Mouse (Mus musculus) frontal cortex, postnatal 10 days (tissue): Measurements from ENCODE around the gene Plppr1.

Experiments used
- DNase-seq, 2 experiments: peaks; one replicate each; pipeline ENCODE4 v3.0.0; 2022; ENCODE audit warnings: low spot score in 2 of 2, mixed read lengths in 1 of 2

The Plppr1 gene

DNA sequence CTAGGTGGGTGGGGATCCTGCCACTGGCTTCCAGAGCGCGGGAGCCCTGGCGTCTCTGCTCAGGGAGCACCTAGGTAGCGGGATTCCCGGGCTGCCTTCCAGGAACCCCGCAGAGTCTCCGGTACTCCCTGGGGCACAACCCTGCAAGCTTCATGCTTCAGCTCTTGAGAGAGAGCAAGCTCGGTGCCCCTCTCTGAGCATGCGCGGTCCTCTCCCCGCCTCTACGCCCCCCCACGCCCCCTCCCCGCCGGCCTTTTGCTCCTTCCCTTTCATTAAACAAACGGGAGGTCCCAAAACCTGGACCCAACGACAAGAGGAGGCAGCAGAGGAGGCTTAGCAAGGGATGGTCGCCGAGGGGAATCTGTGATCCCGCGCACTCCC, at the start of gene Plppr1:
Plppr1 (plus strand) TSS at position 253 of the 381 bp plus-strand sequence.
- peak; percentile 37 to 61 for DNase-seq

DNA sequence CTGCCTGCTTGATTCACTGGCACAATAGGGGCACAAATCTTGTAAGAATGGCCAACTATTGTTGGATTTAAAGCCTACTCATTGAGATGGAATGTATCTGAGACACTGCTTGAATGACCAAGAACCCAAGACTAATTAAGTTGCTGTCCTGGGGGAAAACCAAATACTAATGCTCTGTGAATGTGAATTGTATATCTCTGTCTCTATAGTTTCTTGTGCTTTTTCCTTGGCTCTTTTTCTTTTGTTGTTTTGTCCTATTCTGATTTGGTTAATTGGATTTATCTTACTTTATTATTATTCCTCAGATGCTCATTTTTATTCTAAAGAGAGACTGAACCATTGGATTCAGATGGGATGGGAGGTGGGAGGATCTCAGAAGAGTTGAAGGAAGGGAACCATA, 42.4 kb upstream of the Plppr1 start:
- no peak for DNase-seq

DNA sequence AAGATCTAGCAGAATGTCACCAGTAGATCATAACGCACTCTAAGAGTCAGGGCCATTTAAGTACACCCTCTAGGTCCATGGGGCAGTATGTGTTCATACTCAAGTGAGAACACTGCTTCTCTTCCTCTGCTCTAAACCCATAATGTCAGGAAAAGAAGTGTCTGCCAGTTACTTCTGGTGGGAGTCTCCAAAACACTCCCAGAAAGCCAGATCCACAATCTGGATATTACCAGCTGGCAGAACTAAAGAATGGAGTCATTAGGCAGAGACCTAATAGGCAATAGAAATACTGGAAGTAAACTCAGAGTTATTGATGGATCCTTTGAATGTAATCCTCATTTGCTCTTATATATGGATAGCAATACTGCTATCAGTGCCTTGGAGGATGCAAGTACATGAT, 35.9 kb upstream of the Plppr1 start:
- no peak for DNase-seq

DNA sequence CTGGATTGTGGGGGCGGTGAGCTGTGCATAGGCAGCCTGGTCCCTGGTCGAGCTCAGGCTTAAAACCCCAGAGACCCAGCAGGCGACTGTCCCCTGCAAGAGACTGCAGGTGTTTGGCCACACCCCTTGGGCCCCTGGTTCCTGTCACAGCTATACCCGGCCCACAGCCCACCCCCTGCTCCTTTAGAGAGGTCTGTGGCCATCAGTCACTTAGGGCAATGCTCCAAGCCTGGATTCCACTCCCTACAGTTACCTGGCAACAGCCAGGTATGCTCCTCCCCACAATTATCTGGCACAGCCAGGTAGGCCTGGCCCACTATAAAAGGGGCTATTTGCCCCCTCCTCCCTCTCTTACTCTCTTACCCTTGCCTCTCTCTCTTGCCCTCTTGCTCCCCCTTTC, 20.8 kb upstream of the Plppr1 start:
- DNase-seq, result no peak

DNA sequence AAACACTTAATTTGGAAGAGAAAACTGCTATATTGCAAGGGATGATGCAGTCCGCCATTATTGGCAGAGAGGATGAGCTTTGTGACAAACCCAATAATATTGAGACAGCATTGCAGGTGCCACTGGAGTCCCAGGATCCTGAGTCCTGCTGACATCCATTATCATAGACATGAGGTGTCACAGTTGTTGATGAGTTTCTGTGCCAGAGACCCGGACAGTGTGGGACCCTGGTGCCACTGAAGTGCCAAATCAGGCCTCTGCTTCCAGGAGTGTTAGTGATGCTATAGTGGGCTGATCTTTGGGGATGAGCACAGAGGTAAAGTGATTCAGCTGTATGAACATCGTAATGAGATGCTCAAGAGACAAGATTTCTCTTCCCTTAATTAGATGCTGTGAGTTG, 19.2 kb upstream of the Plppr1 start:
- DNase-seq, result no peak

DNA sequence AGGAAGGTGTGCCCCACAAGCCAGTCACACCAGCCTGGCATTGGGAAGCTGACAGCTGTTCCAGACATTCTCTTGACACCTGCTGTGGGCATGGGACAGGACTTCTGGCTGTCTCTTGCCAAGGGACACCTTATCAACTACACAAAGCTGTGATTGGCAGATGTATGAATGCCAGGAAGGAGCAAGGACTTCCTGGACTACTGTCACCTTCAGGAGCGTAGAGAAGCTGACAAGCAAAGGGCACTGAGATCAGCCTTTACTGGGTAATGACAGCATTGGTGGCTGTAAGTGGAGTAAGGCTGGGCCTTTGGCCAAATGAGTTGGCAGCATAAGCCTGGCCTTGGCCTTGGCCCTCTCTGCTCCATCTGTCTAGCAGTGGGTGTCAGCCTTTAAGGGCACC, 17.4 kb upstream of the Plppr1 start:
- DNase-seq, result no peak

DNA sequence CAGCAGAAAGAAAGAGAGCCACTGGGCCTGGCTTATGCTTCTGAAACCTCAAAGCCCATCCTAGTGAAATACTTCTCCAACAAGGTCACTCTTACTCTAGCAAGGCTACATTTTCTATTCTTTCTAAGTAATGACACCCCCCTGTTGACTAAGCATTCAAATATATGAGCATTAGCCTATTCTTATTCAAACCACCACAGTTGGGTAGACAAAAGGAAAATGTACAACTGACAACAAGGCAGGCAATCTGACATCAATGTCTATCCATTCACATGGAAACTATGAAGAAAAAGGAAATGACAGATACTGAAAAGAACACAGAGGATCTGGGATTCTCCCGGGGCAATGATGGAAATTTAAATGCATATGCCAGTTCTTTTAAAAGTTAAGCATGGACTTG, 8.4 kb upstream of the Plppr1 start:
- no peak for DNase-seq

DNA sequence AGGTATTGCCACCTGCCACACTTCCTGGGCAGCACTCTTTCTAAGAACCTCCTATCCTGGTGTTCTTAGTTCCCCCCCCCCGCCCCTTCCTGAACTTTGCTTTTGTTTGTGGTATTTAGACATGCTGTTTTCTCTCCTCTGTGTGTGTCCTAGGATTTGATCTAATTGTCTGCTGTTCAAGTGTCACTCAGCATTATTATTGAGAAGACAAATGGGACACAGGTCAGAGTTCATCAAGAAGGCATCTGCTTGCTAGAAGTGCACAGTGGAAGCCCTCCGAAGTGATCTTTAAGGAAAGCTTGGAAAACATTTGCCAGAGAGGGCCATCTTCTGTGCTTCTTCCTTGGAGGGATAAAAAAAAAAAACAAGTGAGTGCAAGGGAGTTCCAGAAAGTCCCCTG, 1.2 kb upstream of the Plppr1 start:
- DNase-seq, result no peak

DNA sequence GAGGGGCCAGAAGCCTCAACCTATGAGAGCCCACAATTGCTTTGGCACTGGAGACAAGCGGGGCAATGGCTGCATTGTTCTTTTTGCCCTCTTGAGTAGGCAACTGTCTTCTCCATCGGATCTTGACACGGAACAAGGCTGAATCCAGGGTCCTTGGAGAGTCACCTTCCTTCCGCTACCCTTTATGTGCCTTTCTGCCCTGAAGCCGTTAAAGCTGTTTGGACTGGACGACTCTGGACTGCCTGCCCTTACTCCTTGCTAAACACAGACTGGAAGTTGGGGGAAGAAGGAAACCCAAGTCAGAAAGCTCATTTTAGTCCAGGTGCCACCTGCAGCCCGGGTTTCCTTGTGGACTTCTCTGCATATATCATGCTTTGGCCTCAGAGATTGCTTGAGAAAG, 516 bp upstream of the Plppr1 start:
- no peak for DNase-seq

DNA sequence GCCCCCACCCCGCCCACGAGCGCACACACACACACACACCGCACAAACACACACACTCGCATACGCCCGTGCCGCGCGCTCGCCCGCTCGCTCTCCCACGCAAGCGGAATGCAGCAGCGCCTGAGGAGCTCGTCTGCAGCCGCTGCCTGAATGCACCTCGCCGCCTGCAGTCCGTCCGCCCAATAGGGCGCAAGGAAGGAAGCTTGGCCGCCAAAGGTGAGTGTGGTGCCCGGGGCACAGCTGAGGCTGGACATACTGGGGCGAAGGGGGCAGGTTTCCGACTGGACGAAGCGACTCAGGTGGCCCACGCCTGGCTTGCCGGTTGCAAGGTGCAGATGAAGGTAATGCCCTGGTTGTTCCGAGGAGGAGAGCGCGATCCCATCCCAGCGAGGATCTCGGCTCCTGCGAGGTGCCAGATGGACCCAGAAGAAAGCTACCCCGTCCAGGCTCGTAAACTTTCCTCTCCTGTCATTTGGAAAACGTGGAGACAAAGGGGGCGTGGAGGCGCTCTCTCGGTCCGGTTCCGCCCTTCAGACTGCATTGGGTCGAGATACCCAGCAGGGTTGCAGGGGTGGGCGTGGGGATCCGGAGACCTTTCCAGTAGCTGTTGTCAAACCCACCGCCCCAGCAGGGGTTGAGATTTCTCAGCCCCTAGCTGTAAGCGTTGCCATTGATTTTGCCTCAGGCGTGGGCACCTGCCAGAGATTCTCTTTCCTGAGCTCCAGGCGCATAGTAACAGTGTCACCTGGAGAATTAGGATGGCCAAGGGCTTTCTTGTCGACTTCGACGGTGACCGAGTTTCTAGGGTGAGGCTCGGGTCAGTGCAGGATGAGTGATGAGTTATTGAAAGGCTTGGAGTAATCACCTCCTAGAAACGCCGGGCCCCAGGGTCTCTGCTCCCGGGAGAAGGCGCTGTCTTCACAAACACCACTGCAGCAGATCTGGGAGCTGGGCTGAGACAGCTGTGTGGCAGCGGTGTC, 619 bp downstream of the Plppr1 start:
- peak; percentile 41 to 48 for DNase-seq

DNA sequence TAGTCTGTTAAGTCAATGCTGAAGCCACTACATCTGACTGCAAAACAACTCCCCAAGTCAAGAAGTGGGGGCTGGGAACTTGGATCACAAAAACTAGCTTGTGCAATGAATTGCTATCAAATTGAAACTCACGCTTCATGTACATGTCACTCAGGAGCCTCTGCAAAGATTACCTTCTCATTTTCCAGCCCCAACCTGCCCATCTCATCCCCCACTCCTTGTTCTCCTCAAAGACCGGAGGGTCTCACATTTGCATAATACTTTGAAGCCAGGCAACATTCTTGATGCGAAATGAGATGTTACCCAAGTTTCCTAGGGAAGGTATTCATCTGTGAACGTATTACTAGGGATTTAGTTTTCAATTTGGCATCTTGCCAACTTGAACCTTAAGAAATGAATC, 10.4 kb downstream of the Plppr1 start:
- DNase-seq, result no peak

DNA sequence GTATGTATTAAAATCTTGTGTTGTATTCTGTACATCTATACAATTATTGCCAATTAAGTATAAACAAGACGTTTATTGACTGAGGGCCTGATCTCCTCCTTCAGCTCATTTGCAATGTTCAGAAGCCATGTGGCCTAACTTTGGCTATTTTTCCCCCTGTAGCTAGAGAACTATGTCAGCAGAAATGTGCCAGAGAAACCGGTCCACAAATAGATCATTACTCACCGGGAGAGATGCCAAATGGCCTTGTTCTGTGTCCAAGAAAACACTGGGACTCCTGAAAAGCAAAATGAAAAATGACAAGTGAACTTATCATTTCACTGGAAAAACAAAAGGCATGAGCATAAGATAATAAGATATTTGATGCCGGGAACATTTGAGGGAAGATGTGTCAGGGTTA, 13.8 kb downstream of the Plppr1 start:
- no peak for DNase-seq

DNA sequence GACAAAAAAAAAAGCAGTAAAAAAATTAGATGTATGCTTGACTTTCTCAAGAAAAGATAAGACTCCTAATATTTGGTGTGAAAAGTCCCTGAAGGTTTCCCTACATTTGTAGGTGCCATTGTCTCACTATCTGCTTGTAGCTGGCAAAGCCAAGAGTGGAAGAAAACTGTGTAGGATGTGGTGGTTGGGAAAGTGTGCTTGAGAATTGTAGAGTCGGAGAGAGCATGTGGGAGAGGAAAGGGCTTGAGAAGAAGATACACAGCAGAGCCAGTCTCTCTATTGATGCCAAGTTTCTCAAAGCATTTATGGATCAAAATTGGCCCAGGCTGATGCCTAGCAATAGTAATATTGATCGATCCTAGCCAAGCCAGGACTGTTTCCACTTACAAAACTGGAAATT, 16.8 kb downstream of the Plppr1 start:
- DNase-seq, result no peak

DNA sequence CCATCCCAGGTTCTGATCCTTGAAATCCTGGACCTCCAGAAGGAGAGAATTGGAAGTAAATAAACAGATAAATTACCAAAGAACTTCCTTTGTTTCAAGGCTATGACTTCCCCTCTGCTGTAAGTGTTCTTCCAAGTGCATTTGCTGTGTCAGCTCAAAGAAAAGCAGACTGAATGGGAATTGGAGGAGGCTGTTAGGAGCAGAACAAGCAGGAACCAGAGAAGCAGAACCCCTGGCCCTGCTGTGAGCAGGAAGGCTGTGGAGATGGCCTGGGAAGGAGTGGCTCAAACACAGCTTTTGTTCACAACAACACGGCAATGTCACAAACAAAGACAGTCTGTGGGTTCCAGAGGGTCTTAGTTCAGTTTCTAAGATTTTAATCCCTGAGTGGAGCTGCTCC, 20.3 kb downstream of the Plppr1 start:
- DNase-seq, result no peak

DNA sequence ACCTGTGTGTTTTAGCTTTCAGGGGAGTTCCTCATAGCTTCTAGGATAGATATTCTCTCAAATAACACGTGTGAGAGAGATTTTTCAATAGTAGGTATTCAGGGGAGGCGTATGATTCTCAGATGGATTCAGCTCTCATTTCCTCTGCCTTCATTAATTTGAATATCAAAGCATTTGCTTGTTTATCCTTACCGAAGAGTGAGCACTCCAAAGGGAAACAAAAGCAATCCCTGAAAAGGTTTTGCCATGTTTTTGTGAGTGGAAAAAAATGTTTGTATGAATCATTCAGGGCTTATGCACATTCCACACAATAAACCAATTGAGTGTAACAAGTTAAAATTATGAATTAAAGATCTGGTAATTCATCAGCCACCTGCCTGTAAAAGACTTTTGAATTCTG, 29.1 kb downstream of the Plppr1 start:
- no peak for DNase-seq

DNA sequence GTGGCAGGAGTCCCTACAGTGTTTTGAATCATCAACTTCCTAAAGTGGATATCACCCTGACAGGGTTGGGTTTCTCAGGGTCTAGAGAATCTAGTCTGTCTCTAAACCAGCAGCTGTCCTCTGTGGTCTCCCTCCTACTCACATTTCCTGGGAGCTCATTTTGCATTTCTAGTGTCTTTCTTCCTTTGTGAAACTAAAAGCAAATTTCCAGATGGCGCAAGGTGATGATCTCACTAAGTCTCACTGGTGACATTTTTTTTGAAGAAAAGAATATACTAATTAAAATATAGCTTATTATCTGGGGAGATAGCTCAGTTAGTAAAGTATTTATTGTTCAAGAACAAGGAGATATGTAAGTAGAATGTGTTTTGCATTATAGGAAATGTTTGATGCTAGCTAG, 31.4 kb downstream of the Plppr1 start:
- DNase-seq, result no peak

DNA sequence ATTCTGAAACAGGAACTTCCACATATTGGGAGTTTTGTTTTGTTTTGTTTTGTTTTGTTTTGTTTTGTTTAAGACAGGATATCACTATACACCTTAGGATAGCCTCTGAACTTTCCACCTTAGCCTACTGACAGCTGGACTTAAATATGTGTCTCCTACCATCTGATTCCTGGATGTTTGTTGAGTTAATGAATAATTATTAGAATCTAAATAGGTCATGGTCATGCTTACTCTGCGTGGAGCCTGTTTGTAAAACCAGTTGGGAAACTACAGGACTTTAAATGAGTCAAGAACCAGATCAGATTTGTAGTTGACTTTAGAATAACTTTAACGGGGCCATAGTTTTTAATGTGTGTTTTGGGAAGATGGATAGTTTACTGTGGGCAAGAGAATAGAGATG, 40.4 kb downstream of the Plppr1 start:
- DNase-seq, result no peak

DNA sequence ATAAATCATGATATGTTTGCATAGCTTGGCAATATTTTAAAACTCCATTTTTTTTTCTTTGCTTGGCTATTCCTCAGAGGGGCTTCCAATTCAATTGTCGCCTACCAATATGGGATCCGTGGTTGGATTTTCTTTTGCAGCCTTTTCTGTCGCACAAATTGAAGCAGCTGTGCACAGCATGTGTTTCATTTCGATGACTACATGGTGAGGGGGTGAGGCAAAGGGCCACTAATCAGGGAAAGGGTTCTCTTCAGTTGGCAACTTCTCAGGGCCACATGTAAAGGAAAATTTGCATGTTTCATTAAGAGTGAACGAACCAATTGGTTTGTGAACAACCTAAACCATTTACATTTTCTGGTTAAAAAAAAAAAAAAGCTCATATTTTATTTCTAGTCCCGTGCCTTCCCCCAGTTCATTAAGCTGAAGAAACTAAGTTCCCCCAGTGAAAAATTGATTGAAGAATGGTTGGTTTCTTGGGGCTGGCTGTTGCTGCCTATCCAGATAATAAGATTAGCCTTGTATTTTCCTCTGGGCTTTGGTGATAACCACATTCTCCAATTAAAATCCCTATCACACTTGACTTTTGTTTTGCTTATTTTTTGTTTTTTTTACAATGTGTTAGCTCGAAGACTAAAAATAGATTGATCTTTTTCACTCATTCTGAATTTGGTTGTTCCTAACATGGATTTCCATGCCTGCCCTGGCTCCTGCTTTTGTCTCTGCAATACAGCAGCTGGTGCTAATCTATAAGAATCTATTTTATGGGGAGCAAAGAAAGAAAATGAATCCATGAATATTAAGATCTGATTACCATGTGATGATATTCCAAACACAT, 43.1 kb downstream of the Plppr1 start:
- no peak for DNase-seq

DNA sequence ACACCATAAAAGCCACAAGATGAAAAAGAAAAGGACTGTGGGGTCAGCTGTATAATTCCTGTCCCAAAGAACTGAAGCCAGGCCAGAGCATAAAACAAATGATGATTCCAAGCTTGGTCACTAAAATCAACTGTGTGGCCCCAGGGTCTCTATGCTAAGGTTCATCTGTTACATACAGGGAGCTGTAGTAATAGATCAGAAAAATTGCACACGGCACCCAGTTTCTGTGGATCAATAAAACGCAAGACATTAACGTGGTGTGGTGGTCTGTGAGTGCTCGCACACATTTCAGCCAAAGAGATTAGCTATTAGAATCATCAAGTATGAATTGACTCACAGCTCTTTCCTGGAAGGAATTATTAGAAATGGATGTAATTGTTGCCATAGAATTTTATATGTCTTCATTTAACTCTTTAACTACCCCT, 43.7 kb downstream of the Plppr1 start:
- DNase-seq, result no peak

DNA sequence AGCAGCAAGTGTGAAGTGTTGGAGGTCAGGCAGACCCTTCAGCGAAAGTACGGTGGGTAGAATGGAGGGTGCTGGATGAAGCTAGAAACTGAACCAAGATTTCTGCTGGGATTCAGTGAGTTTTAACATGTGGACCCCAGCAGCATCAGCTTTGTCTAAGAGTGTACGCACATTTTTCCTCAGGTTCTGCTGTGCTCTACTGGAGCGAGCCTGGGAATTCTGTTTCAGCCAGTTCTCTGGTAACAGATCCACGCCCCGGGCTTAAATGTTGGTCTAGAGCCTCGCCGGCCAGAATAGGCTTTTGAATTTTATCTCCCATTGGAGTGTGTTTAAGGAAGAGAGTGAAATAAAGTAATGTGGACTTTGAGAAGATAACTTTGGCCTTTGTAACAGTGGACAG, 45.8 kb downstream of the Plppr1 start:
- no peak for DNase-seq

DNA sequence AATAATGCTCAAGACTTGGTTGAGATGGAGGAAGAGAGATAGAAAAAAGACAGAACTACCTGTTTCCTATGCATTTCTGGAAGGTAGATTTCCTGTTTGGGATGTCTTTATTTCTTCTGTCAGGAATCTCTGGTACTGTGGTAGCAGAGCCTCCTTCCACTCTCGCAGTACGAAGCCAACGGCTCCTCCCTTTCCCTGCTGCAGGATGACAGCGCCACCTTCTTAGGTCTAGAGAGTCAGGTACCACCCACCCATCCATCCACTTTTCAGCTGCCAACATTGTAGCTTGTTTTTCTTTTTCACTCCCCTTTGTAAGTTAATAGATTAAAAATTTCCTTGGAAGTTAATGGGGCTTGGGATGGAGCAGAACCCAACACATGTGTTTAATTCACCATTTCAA, 48.8 kb downstream of the Plppr1 start:
- DNase-seq, result no peak

DNA sequence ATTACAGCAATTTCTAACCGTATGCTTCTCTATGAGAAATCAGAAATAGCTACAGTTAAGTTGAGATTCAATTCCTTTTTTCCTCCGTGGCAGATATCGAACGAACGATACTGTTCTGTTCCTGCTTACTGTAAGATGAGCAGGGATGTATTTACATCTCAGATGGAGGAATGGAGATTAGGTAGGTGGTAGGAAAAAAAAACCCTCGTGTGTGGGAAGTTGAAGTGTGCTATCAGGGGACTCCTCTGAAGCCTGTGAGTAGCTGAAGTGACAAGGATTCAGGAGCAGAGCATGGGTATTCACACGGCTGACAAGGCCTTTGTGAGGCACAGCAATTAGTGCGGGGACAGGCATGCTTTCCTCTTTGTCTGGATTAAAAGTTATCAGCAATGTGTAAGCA, 49.3 kb downstream of the Plppr1 start:
- peak in 1 of 2 experiments; percentile 13 for DNase-seq

DNA sequence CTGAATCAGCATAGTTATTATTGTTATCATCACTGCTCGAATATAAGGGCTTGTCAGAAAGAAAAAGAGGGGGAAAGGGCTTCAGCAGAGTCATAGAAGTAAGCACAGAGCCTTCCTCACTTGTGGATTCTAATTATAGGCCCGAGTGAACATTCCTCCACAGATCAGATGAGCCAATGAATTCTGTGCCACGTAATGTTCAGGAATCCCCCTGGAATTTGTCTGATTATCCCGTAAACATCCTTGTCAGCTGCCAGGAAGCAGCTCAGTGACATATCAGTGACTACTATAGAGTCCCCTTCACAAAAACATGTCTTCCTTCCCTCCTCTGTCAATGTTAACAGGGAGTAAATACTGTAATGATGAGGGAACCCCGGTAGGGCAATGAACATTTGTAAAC, 50.9 kb downstream of the Plppr1 start:
- no peak for DNase-seq
